Mouse (Mus musculus): Measurements from ENCODE around the gene Bckdhb.
"Not testable (repeated sequence)": the region's sequence is repeated elsewhere in the genome, so short reads cannot be mapped to it uniquely, and the experiment has no call there.

Bckdhb gene

DNA sequence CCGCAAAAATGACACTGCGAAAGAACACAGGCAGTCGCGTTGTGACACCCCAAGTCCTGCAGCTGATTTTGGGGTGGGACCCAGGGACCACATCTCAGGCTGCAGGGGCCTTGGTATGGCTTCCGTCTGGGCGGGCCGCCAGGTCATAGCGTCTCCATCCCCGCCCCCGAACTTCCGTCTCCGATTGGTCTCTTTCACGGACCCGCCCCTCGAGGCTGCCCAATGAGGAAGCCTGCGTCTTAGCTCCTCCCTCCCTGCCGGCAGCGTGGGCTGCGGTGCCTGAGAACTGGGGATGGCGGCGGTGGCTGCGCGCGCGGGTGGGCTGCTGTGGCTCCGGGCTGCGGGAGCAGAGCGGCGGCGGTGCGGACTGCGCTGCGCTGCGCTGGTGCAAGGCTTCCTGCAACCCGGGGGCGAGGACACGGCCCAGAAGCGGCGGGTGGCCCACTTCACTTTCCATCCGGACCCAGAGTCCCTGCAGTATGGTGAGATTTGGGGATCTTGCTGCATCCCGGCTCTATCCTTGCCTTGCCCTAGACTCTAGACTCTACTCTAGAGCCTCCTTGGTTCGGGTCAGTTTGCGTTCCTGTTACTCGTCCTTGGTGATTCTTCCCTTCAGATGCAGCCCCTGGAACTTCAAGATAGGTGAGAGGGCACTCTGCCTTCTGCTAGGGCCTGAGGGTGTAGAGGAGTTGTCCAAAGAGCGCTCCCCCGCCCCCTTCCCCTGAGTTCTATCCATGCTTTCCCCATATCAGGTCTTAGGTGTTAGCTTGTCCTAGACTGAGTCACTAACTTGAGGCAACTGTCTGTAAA is at the start of gene Bckdhb:
Bckdhb (plus strand) TSS at position 268 of the 810 bp plus-strand sequence.
- DNase-seq (ENCODE audit: low spot score in 2 of 2): peak; percentile 92 to 99

DNA sequence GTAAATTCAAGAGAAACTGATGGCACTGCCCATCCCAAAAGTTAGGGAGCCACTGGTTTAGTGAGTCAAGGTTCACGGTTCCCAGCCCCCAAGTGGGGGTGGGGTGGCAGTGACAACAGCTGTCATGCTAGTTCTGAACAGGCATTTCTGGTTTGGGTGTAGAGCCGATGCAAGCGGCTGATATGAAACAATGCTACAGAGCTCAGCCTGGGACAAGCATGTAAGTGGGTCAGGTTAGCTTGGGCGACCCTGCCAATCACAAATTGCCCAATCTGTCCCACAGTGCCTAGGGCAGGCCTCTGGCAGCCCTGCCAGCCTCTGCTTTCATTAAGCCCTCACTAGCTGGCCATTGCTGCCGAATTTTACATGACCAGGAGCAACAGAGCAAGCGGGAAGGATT is 42.8 kb upstream of the Bckdhb start:
- no peak for DNase-seq (ENCODE audit: low spot score in 2 of 2)

DNA sequence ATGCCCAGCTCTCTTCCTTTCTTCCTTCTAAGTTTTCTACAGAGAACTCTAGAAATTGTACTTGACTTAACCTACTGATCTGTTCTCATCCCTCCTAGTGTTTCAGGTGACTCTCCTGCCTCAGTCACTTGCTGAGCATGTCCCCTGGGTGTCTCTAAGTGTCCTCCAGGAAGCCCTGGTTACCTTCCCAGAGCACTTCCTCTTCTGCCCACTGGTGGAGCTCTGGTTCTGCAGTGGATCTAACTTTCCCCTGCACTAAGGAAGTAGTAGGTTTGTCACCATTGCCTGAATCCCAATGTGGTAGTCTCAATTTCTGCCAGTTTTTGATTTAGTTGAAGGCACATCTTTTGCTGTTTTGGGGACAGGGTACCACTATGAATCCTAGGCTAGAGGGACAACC is 38.8 kb upstream of the Bckdhb start:
- DNase-seq (ENCODE audit: low spot score in 2 of 2): no peak

DNA sequence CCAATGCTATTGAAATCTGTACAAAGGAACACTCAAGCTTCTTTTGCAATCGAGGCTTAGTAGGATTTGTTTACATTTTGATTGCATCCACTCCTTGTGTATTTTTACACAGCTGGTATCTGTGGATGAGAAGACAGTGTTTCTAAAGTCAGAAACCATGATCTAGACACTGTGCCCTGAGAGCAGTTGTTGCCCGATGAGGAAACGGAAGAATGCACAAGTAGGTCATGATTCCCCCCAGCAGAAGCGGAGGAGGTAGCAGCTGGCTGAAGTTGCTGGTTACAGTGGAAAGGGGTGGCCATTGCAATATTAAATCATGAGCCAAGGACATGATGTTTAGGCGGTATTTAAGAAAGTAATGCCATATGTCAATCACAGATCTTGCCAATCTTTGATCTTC is 36.7 kb upstream of the Bckdhb start:
- no peak for DNase-seq (ENCODE audit: low spot score in 2 of 2)

DNA sequence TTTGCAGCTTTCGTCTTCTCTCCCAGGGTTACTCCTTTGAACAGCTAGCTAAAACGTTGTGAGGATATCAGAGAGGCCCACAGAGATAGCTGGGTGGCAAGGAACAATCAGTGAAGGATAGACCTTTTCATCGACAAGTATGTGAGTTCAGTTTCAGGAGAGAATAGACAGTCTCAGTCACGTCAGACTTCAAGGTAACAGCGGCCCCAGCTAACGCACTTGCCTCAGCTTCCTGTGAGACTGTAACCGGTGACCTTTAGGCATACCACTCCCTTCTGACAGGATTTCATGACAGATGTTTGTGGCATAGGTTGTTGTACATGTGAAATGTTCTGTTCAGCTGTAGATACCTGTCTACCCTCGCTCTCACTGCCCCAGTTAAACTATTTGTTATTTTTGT is 31.9 kb upstream of the Bckdhb start:
- no peak for DNase-seq (ENCODE audit: low spot score in 2 of 2)

DNA sequence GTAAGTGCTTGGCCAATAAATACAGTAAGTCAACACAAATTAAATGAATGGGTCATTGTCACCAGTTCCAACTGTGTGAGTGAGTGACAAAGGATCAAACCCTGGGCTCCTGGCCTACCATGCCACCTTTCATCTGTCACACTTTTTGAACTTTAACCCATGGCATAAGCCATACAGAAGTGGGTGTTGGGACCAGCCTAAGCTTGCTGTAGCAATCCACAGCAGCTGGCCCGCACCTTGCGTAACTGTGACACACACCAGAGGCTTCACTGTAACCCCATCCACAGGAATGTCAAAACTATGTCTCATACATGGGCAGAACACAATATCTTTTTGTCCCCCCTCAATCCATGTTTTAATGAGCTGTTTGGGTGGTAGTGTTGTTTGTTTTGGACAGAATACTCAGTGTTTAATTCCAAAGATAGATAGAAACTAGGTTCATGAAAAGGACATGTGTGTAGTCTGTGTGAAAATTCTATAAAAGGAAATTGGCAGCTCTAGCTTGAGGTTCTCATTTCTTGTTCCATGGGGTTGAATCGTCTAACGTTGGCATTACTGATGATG is 31.1 kb upstream of the Bckdhb start:
- no peak for DNase-seq (ENCODE audit: low spot score in 2 of 2)

DNA sequence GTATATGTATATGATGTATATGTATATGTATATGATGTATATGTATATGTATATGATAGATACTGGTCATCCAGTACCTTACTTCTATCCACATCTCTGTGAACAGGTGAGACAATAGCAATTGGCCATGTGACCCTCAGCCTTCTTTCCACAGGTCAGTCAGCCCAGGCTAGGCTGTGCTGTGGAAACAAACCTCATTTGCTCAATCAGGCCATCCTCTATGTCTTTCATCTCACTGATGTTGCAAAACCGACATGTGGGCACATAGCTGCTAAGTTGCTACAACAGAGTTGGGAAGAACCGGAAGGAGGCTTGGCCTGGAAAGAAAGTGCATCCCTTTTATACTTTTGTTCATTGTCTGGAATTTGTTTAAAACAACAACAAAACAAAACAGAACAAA is 22.9 kb upstream of the Bckdhb start:
- DNase-seq (ENCODE audit: low spot score in 2 of 2): no peak

DNA sequence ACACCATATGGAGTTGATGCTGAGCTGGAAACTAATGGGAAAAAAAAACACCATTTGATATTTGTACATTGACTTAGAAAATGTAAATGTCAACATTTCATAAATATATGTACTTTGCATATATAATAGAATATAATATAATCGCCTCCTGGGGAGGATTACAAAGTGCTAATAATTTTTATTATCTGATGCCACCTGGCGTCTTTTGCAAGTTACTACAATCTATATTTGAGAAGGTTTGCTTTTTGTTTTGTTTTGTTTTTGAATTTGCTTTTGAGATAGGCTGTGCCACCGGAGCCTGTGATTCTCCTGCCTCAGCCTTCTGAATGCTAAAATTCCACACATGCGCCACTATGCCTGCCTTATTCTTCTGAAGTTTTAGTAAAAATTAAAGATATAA is 19.1 kb upstream of the Bckdhb start:
- no peak for DNase-seq (ENCODE audit: low spot score in 2 of 2)

DNA sequence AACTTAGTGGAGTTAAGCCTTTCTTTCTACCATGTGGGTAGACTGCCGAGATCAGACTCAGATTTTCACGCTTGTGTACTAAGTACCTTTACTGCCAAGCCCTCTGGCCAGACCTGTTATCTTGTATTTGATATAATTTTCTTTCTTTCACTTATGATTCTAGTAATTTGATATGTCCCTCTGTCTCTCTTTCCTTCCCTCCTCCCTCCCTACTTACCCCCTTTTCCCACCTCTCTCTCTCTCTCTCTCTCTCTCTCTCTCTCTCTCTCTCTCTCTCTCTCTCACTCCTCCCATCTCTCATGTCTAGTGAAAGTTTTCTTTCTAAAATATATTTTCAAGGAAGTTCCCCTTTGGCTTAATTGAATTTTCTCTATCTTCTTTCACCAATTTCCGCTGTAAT is 17.9 kb upstream of the Bckdhb start:
- no peak for DNase-seq (ENCODE audit: low spot score in 2 of 2)

DNA sequence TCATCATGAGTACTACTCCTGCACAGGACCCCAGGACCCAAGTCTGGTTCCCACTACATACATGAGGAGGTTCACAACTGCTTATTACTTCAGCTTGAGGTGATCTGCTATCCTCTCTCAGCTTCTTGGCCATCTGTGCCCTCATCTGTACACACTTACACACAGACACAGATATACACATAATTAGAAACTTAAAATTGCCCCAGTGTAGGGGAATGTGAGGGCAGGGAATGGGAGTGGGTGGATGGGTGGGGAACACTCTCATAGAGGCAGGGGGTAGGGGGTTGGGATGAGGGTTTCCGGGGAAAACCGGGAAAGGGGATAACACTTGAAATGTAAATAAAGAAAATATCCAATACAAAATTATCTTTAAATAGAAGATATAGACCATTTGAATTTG is 15.1 kb upstream of the Bckdhb start:
- DNase-seq (ENCODE audit: low spot score in 2 of 2): no peak

DNA sequence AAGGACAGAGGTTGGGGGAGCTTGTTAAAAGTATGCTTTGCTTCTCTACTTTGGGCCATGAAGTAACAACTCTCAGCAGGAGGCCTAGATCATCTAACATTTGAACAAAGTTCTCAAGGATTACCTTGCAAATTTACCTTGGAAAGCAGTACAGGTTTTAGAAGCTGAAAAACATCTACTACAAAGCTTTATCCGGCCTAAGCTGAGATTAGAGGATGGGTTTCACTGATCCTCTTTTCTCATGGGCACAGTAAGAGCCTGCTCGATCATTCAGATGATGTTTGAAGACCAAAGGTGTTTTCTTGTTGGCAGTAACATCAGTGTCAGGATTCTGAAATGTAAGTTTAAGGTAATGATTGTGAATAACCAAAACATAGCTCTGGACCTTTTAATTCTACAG is 14.0 kb upstream of the Bckdhb start:
- DNase-seq (ENCODE audit: low spot score in 2 of 2): no peak

DNA sequence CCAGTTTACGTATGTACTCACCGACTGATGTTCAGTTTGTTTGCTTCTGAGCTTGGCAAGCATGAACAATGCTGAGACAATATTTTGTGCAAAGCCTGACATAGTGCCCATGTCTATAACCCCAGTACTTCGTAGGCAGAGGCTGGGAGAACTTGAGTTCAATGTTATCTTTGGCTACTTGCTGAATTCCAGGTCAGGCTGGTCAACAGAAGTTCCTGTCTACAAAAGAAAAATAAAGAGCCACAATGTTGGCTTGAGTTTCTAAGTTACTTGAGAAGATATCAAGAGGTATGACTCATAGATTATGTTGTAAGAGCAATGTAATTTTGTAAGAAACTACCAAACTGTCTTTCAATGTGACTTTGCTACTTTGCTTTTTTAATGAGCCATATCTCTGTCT is 2.9 kb upstream of the Bckdhb start:
- no peak for DNase-seq (ENCODE audit: low spot score in 2 of 2)

DNA sequence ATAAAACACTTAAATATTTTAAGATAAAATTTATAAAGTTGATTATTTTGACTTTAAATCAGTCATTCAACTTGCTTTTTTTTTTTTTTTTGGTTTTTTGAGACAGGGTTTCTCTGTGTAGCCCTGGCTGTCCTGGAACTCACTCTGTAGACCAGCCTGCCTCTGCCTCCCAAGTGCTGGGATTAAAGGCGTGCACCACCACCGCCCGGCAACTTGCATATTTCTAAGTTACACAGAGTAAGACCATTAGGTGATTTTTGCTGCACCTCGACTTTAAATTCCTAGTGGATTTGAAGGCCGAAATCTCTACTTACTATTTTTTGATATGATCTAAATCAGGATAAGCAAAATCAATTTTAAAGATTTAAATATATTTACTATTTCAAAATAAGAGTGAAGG is 589 bp upstream of the Bckdhb start:
- no peak for DNase-seq (ENCODE audit: low spot score in 2 of 2)

DNA sequence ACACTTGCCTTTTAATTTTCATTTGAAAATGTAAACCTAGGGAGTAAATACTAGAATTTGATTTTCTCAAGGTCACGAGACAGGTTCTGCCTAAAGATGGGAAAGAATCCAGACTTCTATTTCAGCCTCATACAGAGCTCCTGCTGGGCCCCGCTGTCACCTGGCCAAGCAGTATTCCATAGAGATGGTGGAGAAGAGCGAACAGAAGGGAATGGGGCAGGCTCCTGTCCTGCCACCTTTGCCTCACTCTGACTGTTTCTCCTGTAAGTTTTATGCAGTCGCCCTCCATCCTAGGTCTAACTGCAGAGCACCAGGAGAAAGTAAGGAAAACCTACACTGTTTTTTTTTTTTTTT is 720 bp downstream of the Bckdhb start:
- no peak for DNase-seq (ENCODE audit: low spot score in 2 of 2)

DNA sequence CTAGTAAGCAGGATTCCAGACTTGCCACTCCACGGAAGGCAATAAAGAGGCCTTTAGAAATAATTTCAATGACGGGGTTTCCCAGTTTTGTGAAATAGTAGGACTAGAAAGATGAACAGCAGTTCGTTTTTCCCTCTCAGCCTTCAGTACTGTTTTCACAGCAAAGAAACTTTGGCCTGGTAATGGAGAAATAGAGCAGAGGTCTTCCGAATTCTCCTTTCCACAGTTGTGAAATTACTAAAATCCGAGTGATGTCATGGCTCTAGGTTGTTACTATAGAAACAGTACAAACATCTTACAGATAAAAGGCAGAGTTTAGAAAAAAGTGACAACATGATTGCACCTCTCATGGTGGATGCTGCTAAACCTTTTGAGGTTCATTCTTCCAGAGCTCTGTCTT is 1.4 kb downstream of the Bckdhb start:
- no peak for DNase-seq (ENCODE audit: low spot score in 2 of 2)

DNA sequence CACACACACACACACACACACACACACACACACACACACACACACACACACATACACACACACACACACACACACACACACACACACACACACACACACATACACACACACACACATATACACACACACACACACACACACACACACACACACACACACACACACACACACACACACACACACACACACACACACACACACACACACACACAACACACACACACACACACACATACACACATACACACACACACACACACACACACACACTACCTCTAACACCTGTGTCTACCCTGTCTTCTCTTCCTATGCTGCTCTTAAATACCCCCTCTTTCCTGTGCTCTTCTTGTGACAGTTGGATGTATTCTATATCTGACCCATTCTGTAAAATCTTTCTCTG is 14.6 kb downstream of the Bckdhb start:
- DNase-seq (ENCODE audit: low spot score in 2 of 2): not testable (repeated sequence)

DNA sequence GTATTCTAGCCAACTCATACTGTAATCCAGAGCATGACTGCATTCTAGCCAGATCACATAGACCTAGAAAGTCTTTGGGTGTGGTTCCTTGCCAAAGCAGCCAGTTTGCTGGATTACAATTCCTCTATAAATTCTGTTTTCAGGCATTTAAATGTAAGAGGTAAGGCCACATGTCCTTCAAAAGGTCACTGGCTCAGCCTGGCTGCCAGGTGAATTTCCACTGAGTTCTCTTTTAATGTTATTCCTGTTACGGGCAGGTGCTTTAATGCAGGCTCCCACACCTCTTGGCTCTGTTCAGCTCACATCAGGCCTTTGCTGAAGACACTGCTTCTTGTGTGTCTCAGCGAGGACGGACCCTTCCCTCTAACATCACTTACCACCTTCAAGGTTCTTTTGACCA is 15.1 kb downstream of the Bckdhb start:
- no peak for DNase-seq (ENCODE audit: low spot score in 2 of 2)

DNA sequence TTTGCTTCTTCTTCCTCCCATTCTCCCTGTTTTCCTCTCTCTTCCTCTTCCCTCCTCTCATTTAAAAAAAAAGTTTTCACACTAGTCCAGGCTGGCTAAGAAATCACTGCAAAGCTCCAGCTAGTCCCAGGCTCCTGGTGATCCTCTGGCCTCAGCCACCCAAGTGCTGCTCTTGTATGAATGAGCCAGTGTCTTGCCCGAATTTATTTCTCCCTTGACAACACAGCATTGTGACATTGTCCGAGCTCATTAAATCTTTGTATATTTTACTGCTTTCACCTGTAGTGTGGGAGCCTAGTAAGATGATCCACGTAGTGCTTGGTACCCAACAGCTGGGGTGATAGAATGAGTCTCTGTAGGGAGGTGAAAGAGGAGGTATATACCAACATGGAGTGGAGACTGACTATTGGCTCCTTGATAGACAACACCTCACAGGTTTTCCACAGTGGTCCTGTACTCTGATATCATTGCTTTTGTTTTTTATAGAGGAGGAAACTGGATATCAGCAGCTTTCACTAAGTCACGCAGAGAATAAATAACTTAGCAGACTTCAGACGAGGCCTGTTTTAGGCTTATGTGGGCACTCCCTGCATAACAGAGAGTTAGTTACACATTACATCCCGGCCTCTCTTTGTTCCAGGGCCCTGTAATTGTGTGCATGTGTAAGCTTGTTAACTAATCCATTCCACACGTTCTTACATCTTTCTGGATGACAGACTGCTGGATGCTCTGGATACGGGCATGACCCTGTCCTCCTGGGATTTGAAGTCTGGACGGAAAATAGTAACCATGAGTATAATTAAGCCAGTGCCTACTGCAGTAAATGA is 15.8 kb downstream of the Bckdhb start:
- DNase-seq (ENCODE audit: low spot score in 2 of 2): no peak

DNA sequence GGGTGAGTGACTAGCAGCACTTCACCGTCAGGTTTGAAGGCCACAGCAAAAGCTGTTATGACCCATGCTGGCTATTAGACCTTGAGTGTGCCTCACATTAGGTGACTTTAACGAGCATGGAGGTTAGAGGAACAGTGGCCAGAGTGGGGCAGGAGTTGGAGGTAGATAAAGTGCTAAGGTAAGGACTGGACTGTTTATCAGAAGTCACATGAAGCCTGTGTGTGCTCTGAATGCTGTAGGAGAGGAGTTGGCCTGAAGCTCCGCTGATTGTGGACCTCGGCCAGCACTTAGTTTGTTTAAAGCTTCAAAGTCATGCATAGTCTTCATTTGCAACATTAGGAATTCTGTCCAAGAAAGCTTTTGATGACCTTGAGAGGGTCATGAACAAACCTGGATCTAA is 26.4 kb downstream of the Bckdhb start:
- no peak for DNase-seq (ENCODE audit: low spot score in 2 of 2)

DNA sequence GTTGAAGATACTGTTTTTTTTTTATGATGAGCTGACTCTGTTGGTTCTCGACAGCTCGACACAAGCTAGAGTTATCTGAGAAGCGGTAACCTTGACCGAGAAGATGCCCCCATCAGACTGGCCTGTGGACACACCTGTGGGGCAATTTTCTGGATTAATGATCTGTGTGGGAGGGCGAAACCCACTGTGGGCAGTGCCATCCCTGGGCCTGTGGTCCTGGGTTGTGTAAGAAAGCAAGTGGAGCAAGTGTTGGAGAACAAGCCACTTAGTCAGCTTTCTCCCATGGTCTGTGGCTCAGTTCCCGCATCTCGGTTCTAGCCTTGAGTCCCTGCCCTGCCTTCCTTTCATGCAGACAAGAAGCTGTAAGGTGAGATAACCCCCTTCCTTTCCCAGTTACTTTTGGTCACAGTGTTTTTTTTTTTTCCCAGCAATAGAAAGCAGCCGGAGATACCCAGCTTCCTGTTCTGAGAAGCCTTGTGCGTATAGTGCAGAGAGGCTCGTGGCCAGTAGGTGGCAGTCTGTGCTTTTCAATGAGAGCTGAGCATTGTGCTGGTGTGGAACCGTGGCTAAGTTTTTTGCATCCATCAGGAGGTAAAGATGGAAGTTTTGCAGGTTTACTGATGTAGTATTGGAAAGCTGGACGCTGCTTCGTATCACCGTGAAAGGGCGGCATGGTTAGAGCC is 31.8 kb downstream of the Bckdhb start:
- peak in 1 of 2 experiments; percentile 92 for DNase-seq (ENCODE audit: low spot score in 2 of 2)

DNA sequence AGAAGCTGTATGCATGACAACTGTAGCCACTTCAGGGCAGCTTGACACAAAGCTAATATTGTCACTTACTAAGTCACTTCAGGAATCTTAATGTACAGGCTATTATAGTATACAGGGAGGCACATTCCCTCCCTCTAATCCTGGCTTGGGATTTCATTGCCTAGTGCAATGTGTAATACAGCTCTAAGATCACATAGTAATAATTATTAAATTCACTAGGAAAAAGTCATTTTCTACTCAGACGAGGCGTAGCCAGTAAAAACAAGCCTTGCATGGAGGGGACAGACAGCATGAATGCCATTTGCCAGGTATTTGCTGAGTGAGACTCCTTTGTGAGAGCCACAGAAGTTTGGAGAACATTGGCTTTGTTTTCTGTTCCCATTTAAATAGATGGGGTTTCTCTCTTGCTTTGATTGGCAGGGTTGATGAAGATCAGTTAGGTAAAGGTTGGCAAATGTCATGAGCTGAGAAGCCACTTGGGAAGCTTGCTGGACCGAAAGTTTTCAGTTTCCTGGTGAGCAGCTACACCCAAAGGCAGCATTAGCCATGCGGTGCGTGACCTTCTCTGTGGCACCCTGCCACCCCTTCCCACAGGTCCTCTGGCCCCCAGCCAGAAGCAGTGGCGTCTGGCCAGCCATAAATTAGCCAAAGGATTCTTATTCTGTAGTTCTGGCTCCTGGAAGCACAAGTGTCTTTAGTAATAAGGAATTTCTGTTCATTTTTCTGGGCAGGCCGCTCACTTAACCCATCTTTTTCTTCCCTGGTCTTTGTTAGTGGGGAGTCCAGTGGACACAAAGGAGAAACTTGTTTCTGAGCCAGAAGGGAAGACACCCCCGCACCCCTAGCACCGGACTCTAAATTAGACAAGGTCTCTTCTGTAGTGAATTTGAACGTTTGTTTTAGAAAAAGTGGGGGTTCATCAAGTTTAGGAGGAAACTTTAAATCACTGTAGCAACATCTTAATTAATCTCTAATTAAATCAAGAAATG is 37.4 kb downstream of the Bckdhb start:
- DNase-seq (ENCODE audit: low spot score in 2 of 2): peak in 1 of 2 experiments; percentile 65
